Mouse (Mus musculus) heart, adult 2 months (tissue): ENCODE results near the gene Rabep2. TPM values are rescaled to one million over a fixed set of nuclear protein-coding genes. Genes with fewer than 3 reads are reported as not detected.

ENCODE experiments used
- DNase-seq, 2 experiments: peaks; one replicate each; pipeline ENCODE4 v3.0.0; 2021
- H3K27ac ChIP-seq: fragments of 200-600 bp; 2 replicates; pipeline ENCODE4 v1.8.1; 2022
- H3K27me3 ChIP-seq: fragments of 200-500 bp; 2 replicates; pipeline ENCODE4 v1.6.1; 2012; ENCODE audit warnings: mild to moderate bottlenecking, low read length, inconsistent platforms, mixed read lengths; ENCODE audit not compliant: control insufficient read depth, insufficient read depth
- H3K36me3 ChIP-seq: fragments of 200-500 bp; 2 replicates; pipeline ENCODE4 v1.6.1; 2012; ENCODE audit warnings: low read length, inconsistent platforms; ENCODE audit not compliant: control insufficient read depth, insufficient read depth
- H3K4me1 ChIP-seq: fragments of 200-500 bp; 2 replicates; pipeline ENCODE4 v1.6.1; 2011; ENCODE audit warnings: low read length; ENCODE audit not compliant: control insufficient read depth, insufficient read depth
- H3K4me3 ChIP-seq: fragments of 200-600 bp; 2 replicates; pipeline ENCODE4 v1.8.1; 2022
- H3K79me2 ChIP-seq: fragments of 200-500 bp; replicated peaks from 2 replicates; pipeline ENCODE4 v1.6.1; 2012; ENCODE audit warnings: mild to moderate bottlenecking, inconsistent platforms, low read length, moderate library complexity, mixed read lengths; ENCODE audit not compliant: control insufficient read depth, insufficient read depth
- H3K9ac ChIP-seq: fragments of 200-500 bp; 2 replicates; pipeline ENCODE4 v1.6.1; 2012; ENCODE audit warnings: low read depth, mild to moderate bottlenecking, control low read depth, inconsistent platforms, low read length, mixed read lengths
- CTCF ChIP-seq: fragments of 200-600 bp; IDR thresholded peaks from 2 replicates; pipeline ENCODE4 v1.8.1; 2022; ENCODE audit warnings: antibody characterized with exemption, mild to moderate bottlenecking, moderate library complexity
- EP300 ChIP-seq: fragments of 200-500 bp; IDR thresholded peaks from 2 replicates; pipeline ENCODE4 v1.6.1; 2011; ENCODE audit warnings: low read depth, low read length, control low read depth; ENCODE audit not compliant: insufficient read depth
- POLR2A ChIP-seq: fragments of 200-500 bp; IDR thresholded peaks from 2 replicates; pipeline ENCODE4 v1.6.1; 2011; ENCODE audit warnings: mild to moderate bottlenecking, low read depth, low read length, control low read depth; ENCODE audit not compliant: insufficient read depth
- WGBS: fragments of 180-500 bp; shearing (Covaris S2); methylation state at CpG from one replicate; pipeline ENCODE4 v1.1.7; 2018; 5-methylcytosine and 5-hydroxymethylcytosine counted together
- intact Hi-C: fragments of 180-260 bp; cut with DNase I; formaldehyde crosslinking; loops from one replicate; pipeline ENCODE4 v1.15.1; 2025
- polyA plus RNA-seq: library from polyadenylated mRNA; depleted of rRNA; stranded (reverse); fragments of >200 nt; gene quantifications from 2 replicates; pipeline ENCODE4 v1.2.3, GENCODE M21; 2012
- total RNA-seq, 2 experiments: library from RNA; stranded (reverse); gene quantifications; 2 replicates each; pipeline ENCODE4 v1.2.3; 2021

The Rabep2 gene
- total and polyA plus RNA-seq, 3 experiments, result 5.3 to 9.2 (median 6.3) TPM

- WGBS, result 81% methylated on average over 6 of the region's 6 CpGs
- TF ChIP-seq POLR2A (no peak), EP300 (no peak)
- H3K27ac ChIP-seq, result no peak within 1 kb of the TSS
- no peak within 1 kb of the TSS for H3K9ac ChIP-seq
- H3K4me3 ChIP-seq, result no peak within 1 kb of the TSS
- no peaks in the 10 kb centered on the region for H3K79me2 ChIP-seq
- H3K27me3 ChIP-seq, result no peaks in the 10 kb centered on the region
- no peaks in the 10 kb centered on the region for H3K36me3 ChIP-seq
- DNase-seq, result peak in 1 of 2 experiments; percentile 40
- intact Hi-C loops, result no loop called here
- H3K4me1 ChIP-seq, result no peaks in the 10 kb centered on the region
These were observed 13.8 kb upstream of the Rabep2 start, which contains the start of gene Cd19 for GRCm38 (mm10) chr7:126414725-126415124. Gene Cd19 (minus strand): TSS chr7:126414889.

- no peak for DNase-seq
- 36% methylated on average over 2 of the region's 2 CpGs for WGBS
- H3K4me3 ChIP-seq, result no peak overlapping the region
These were observed 11.9 kb upstream of the Rabep2 start for GRCm38 (mm10) chr7:126416615-126417014.

GRCm38 (mm10) chr7:126417045-126417444 is 11.5 kb upstream of the Rabep2 start:
- no peak for DNase-seq
- no peak overlapping the region for H3K27ac ChIP-seq
- no peaks in the 10 kb centered on the region for H3K27me3 ChIP-seq
- H3K9ac ChIP-seq, result no peak overlapping the region
- TF ChIP-seq EP300 (no peak), POLR2A (no peak), CTCF (no peak)
- no peaks in the 10 kb centered on the region for H3K79me2 ChIP-seq
- H3K4me3 ChIP-seq, result no peak overlapping the region
- no peaks in the 10 kb centered on the region for H3K36me3 ChIP-seq
- 56% methylated on average over 8 of the region's 8 CpGs for WGBS
- H3K4me1 ChIP-seq, result no peaks in the 10 kb centered on the region
- intact Hi-C loops, result no loop called here

More at GRCm38 (mm10) chr7:126416615-126417014, 11.9 kb upstream of the Rabep2 start:
- Histone ChIP-seq H3K36me3 (no peaks in the 10 kb centered on the region), H3K4me1 (no peaks in the 10 kb centered on the region), H3K9ac (no peak overlapping the region), H3K27ac (no peak overlapping the region), H3K79me2 (no peaks in the 10 kb centered on the region), H3K27me3 (no peaks in the 10 kb centered on the region)
- intact Hi-C loops, result no loop called here
- TF ChIP-seq EP300, result no peak
- no peak for TF ChIP-seq POLR2A
- TF ChIP-seq CTCF, result no peak

- H3K9ac ChIP-seq, result no peak overlapping the region
- WGBS, result 93% methylated on average over 4 of the region's 4 CpGs
- H3K27me3 ChIP-seq, result no peaks in the 10 kb centered on the region
- DNase-seq, result no peak
- intact Hi-C loops, result no loop called here
- TF ChIP-seq EP300, result no peak
- no peak for TF ChIP-seq CTCF
- no peak for TF ChIP-seq POLR2A
- no peaks in the 10 kb centered on the region for H3K79me2 ChIP-seq
- H3K4me1 ChIP-seq, result no peaks in the 10 kb centered on the region
- no peaks in the 10 kb centered on the region for H3K36me3 ChIP-seq
- H3K4me3 ChIP-seq, result no peak overlapping the region
- no peak overlapping the region for H3K27ac ChIP-seq
These were observed 11.0 kb upstream of the Rabep2 start for GRCm38 (mm10) chr7:126417606-126418005.

- H3K4me1 ChIP-seq, result no peaks in the 10 kb centered on the region
- no peaks in the 10 kb centered on the region for H3K27me3 ChIP-seq
- WGBS, result 31% methylated on average over 3 of the region's 3 CpGs
- no peaks in the 10 kb centered on the region for H3K36me3 ChIP-seq
- no peak for DNase-seq
- H3K4me3 ChIP-seq, result no peak overlapping the region
- no peak overlapping the region for H3K27ac ChIP-seq
- TF ChIP-seq POLR2A (no peak), CTCF (no peak), EP300 (no peak)
- H3K9ac ChIP-seq, result no peak overlapping the region
- intact Hi-C loops, result no loop called here
- H3K79me2 ChIP-seq, result no peaks in the 10 kb centered on the region
These were observed 10.1 kb upstream of the Rabep2 start for GRCm38 (mm10) chr7:126418496-126418895.

GRCm38 (mm10) chr7:126421756-126422155 is 6.8 kb upstream of the Rabep2 start:
- WGBS, result 74% methylated on average over 5 of the region's 5 CpGs
- intact Hi-C loops, result no loop called here
- TF ChIP-seq POLR2A, result no peak
- no peak for TF ChIP-seq EP300
- TF ChIP-seq CTCF, result no peak
- no peak overlapping the region for H3K27ac ChIP-seq
- DNase-seq, result no peak
- no peak overlapping the region for H3K4me3 ChIP-seq
- no peaks in the 10 kb centered on the region for H3K4me1 ChIP-seq
- no peaks in the 10 kb centered on the region for H3K36me3 ChIP-seq
- H3K9ac ChIP-seq, result no peak overlapping the region
- H3K27me3 ChIP-seq, result no peaks in the 10 kb centered on the region
- no peaks in the 10 kb centered on the region for H3K79me2 ChIP-seq
